Mouse (Mus musculus): ENCODE results near the gene Chmp4b.
A peak's percentile ranks its signal among the peaks of the same experiment; 100 is the strongest.

The Chmp4b gene

GRCm38 (mm10) chr2:154642005-154642459 lies 9.5 kb upstream of the Chmp4b start:
- no peak for DNase-seq

DNA sequence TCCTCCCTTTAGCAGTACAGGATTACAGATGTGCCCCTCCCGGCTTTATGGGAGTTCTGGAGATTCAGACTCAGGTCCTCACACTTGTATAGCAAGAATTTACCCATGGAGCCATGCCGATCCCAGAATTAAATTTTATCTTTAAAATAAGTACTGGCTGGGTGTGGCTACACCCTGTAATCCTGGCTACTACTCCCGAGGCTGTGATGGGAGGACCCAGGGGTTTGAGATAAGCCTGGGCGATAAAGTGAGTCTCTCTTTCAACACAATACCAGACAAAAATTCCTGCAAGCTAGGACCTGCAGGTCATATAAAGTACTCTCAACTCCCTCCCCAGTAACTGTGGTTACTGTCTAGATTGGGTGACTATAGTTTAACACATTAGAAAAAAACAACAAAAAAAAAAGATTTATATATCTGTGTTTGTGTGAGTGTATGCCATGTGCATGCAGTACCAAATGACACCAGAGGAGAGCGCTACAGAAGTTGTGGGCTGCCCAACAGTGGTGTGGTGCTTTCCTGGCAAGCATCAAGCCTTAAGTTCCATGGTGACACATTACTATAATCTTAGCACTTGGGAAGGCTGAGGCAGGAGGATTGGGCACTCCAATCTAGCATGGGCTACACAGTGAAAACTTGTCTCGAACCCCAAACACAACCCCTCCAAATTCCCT lies 8.7 kb upstream of the Chmp4b start:
- no peak for DNase-seq

- peak; percentile 42 for DNase-seq
Observed at GRCm38 (mm10) chr2:154646634-154647033, 4.9 kb upstream of the Chmp4b start.

DNA sequence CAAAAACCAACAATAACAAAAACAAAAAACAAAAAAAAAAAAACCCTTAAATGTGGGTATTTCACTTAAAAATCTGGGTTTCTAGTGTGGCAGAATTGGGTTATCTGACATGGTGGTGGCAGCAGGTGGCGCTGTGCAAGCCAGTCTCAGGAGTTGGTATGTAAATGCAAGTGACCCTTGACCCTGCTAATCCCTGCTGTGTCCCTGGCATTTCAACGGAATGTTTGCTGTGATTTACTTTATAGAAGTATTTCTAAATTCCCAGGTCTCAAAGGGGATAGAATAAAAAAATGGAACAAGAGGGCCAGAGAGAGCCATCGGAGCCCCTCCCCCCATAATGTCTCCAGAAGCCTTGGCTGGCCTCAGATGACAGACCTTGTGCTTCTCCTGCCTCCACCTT lies 3.4 kb upstream of the Chmp4b start:
- DNase-seq: peak; percentile 44

DNA sequence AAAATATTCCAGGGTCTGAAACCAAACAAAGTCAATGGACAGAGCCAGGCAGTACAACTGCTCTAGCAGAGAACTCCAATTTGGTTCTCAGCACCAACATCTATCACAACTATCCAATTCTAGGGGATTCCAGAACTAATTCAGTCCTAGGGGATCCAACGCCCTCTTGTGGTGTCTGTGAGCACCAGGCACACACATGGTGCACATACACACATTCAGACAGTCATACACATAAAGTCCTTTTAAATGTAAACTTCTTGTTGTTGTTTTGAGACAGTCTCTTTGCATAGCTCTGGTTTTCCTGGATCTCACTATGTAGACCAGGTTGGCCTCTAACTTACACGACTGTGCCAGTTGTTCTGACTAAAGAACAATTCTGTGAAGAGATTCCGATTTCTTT lies 1.1 kb upstream of the Chmp4b start:
- DNase-seq: no peak

DNA sequence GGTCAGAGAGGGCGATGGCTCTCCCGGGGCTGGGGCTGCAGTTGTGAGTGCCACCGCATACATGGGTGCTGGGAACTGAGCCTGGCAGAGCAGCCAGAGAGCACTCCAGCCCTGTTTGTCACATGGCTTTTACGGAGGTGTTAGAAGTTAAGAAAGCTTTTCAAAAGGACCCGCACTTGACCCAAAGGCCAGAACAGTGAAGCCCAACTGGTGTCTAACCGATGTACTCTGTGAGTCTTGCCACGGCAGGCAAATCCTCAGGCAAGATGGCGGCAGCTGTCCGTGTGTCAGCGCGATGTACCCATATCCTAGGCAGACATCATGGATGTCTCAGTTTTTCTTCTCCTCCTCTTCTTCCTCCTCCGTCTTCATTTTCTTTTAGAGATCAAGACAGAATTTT lies 3.5 kb downstream of the Chmp4b start:
- no peak for DNase-seq

DNA sequence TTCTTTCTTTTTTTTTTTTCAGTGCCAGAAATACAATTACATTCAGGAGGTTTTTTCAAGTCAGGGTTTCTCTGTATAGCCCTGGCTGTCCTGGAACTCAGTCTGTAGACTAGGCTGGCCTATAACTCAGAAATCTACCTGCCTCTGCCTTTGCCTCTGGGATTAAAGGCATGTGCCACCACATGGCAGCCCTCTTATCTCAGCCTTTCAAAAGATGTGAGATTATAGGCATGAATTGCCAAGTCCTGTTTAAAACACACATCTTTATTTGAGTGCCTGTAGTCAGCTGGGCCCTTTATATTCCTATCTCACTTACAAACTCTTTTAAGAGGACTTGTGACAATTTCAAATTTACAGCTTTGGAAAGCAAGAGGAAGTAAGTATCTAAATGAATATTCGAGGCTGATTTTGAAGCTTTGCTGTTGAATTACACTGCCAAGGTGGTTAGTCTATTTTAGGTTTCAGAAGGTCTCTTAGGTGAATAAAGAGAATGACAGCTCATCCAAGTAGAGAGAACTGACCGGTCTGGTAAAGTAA lies 4.4 kb downstream of the Chmp4b start:
- no peak for DNase-seq

GRCm38 (mm10) chr2:154656710-154657485 lies 5.4 kb downstream of the Chmp4b start:
- DNase-seq: peak; percentile 98

DNA sequence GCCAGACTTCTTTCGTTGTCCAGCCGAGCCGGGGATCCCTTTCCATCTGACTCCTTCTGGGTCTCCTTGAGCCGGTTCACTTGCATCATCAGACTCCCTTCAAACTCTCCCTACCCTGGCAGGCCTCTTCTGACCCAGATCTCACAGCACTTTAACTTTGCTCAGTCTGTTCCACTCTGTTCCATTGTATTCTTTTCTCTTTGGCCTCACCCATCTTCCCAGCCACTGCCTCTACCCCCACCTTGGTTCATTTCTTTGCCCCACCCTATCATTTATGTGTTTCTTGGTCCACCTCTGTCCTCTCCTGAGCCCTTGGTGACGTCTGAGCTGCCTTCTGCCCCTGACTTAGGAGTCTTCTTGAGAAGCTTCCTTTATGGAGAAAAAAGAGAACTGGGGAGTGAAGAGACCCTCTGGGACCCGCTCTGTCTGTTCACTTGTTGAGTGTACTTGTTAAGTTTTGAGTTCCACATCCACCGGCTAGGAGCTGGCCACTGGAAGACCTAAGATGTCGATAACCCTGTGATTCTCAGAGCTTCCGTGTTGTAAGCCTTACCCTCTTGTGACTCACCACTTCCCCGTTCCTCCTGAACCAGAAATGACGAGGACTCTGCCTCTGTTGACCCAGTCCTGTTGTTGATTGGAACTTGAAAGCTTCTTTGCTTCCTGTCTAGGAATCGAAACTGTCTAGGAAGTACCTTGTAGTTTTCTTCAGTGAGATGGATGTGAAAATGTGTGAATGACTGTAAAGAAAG lies 6.2 kb downstream of the Chmp4b start:
- DNase-seq: peak; percentile 48

- no peak for DNase-seq
Observed at GRCm38 (mm10) chr2:154659070-154659469, 7.6 kb downstream of the Chmp4b start.

GRCm38 (mm10) chr2:154659531-154660074 lies 8.1 kb downstream of the Chmp4b start:
- DNase-seq: no peak

GRCm38 (mm10) chr2:154668680-154669079 lies 17.2 kb downstream of the Chmp4b start:
- DNase-seq: no peak

GRCm38 (mm10) chr2:154670106-154670505 lies 18.6 kb downstream of the Chmp4b start:
- no peak for DNase-seq

DNA sequence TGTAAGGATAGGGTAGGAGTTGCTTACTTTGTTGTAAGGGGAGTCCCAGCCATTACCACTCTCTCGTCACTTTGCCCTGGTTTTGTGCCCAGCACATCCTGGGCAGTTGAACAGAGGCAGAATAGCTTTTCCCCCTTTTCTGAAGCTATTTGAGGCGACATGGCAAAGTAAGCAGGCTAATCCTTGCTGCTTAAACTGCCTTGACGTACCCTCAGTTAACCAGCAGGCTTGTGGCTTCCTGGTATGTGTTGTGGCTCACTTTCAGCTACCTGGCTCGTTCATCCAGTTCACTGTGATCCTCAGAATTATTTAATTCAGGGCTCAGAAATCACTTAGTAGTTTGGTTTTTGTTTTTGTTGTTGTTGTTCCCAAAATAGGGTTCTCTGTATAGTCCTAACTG lies 19.2 kb downstream of the Chmp4b start:
- no peak for DNase-seq

DNA sequence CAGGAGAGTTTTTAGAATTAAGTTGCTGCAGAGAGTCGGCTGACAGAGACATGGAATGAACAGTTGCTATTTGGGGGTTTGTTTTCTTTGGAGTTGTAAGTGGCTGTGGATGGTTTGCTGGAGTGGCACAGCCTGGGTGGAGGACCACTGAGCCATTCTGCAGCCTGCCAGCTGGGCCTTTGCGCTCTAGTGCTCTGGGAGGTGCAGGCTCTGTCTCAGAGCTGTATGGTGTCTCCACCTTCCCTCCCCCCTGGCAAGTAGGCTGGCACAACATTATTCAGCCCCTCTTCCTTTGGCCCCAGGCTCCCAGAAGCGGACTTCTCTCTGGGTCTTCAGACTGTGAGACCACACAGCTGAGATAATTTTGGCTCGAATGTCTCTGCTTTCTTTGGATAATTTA lies 22.5 kb downstream of the Chmp4b start:
- no peak for DNase-seq

- DNase-seq: peak; percentile 30
Observed at GRCm38 (mm10) chr2:154676653-154677609, 25.4 kb downstream of the Chmp4b start.

GRCm38 (mm10) chr2:154677651-154678139 lies 26.2 kb downstream of the Chmp4b start:
- DNase-seq: no peak

DNA sequence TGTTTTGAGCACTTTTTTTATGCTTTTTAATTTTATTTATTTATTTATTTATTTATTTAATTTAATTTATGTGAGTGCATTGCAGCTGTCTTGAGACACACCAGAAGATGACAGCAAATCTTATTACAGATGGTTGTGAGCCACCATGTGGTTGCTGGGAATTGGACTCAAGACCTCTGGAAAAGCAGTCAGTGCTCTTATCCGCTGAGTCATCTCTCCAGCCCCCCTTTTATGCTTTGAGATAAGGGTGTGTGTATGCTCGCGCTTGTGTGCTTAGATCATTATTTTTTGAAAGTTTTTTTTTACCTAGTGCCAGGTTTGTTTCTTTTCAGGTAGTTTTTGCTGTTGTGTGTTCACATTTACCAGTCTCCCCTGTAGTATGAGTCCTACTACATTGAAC lies 27.5 kb downstream of the Chmp4b start:
- no peak for DNase-seq

DNA sequence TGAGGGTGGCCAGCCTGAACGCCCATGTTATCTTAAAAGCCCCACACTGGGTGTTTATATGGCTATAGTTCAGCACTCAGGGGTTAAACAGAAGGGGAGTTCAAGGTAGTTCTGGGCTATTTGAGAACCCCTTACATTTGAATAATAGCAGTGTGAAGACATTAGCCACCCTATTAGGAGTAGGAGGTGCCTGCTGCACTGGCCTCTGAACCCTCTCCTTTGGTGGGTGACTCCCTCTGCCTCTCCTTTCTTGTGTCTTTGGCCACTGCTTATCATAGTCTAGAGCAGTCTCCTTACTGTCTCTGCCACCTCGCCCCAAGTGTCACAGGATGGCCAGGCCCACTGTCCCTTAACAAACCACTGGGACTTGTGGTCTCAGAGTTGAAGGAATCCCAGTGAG lies 28.8 kb downstream of the Chmp4b start:
- no peak for DNase-seq

DNA sequence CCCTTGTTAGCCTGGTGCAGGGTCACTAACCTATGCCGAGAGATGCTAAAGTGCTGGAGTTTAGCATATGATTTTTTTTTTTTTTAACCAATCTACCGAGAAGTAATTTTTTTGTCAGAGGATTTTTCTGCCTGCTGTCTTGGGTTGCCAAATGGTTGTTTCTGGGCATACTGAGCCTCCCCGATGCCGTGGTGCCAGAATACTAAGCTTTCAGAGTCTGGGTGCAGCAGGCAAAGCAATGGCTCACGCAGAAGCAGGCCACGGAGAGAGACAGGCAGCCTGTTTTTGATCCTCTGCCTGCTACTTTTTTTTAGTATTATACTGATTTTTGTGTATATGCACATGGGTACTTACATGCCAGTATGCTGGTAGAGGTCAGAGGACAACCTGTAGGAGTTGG lies 29.4 kb downstream of the Chmp4b start:
- no peak for DNase-seq

DNA sequence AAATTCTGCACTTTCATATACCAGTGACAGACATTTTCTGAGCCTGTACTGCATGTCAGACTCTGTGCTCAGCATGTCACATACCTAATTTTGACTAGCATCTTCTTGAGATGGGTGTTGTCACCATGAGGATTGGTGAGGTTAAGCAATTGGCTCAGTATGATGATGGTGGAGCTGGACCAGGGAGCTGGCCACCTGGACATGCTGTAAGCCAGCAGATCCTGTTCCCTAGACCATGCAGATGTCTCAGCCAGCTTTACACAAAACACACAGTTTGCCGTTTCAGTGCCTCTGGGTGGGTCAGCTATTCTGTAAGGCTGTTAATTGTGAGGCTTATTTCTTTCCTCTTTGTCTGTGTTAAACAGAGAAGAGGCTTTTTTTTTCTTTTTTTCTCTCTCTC lies 31.2 kb downstream of the Chmp4b start:
- no peak for DNase-seq

All from thymus, postnatal 14 days (tissue).